Mouse (Mus musculus): ENCODE results near the gene Gm49711.

DNA sequence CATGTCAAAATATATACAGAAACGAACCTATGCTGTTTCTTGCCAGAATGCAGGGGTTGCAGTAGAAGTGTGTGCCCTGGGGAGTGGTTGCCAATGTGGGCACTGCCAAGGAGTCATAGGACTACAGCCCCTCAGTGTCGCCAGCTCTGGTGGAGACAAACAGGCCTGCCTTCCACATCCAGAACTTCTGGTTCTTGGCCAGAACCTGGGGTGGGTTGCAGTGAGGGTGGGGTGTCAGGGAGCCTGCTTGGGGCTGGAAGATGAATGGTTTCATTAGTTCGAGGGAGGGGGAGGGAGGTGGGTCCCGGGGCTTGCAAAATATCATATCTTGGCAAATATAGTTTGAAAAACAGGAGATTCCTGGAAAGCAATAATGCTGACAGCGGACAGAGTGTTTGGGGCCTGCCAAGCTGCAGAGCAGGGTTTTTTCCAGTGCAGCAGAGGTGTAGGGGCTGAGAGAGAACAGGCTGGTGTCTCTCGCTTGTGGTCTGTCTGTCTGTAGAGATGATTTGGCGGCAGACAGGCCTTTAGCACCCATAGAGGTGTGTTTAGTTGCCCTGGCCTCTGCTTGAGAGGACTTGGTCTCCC lies 170.3 kb downstream of the Gm49711 start:
- TF ChIP-seq CTCF (IDR thresholded peaks at IDR 0.05; ENCODE audit: borderline replicate concordance, extremely low read depth, insufficient read depth, insufficient read length) = no peak
- TF ChIP-seq POLR2A (IDR thresholded peaks at IDR 0.05; ENCODE audit: borderline replicate concordance, extremely low read depth, insufficient read depth, insufficient read length, poor library complexity, severe bottlenecking) = no peak

Measured in brain, embryonic 14.5 days (tissue).